Mouse (Mus musculus): ENCODE measurements around the gene a. TPM values are rescaled to one million over a fixed set of nuclear protein-coding genes. Genes with fewer than 3 reads are reported as not detected.

Gene a
- polyA plus RNA-seq, 1 experiment from 2014 or later: 17.7 TPM

DNA sequence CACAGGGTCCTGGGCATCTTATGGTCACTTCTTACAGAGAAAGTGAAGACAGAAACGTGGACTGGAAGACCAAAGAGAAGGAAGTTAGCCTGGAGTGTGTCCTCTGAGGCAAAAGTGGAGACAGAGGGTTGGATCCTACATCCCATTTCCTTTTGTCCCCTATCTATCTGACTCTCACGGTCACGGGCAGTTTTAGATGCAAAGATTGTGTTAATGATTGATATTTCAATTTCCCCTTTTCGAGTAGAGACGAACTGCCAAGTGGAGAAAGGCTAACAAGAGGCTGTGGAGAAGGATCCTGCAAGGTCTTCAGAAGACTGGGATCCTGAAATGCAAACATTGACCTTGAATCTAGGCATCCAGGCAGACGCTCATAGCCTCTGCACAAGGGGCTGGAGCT is 297.1 kb downstream of the a start:
- no peak overlapping the region for H3K4me2 ChIP-seq (ENCODE audit: low read depth, severe bottlenecking)
- no peaks in the 10 kb centered on the region for H3K4me1 ChIP-seq (ENCODE audit: control insufficient read depth, insufficient read depth, low read length)
- H3K9ac ChIP-seq (ENCODE audit: low read length): no peak overlapping the region
- no peak for DNase-seq (ENCODE audit: low spot score)
- H3K36me3 ChIP-seq (ENCODE audit: control insufficient read depth, insufficient read depth, low read length): no peaks in the 10 kb centered on the region
- H3K4me3 ChIP-seq (ENCODE audit: low read depth, low read length): no peak overlapping the region
- H3K27ac ChIP-seq (replicated peaks; ENCODE audit: low read depth, low read length): no peak overlapping the region
- no peak for ATAC-seq (ENCODE audit: insufficient number of reproducible peaks, low FRiP score, low TSS enrichment, low read depth)
- H3K9me3 ChIP-seq (ENCODE audit: control insufficient read depth, low read length): no peaks in the 10 kb centered on the region
- H3K27me3 ChIP-seq (ENCODE audit: control insufficient read depth, insufficient read depth, low read length): no peaks in the 10 kb centered on the region
- WGBS: 86% methylated on average over 6 of the region's 6 CpGs

DNA sequence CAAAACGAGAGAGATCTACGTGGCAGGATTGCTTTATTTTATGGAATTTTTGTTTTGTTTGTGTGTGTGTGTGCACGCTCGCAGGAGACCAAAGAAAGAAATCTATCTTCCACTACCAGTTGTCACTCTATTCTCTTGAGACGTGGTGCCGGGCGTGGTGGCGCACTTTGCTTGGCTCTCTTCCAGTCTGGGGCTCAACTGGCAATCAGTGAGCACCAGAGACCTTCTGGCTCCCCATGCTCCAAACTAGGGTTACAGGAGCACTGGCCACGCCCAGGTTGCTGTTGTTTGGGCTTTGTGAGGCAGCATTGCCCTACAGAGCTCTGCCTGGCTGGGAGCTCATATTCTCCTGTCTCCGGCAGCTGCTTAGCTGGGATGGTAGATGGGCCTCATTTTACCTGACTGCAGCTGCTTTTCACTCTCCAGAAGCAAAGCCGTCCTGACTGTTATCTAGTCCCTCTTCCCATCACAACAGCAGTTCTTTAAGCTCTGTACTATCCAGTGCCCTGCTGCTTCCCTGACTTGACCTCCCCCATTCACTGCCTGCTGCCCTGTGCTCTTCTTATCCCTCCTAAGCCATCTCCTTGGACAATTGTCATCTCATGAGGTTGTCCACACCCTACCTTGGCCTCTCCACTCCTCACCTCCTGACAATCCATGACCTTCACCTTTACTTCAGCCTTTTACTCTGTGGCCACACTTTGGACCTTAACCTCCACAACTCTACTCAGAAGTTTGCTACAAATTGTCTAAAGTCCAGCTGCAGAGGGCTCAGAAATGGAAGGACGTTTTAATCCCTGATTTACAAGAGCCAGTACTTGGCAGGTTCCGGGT is 299.9 kb downstream of the a start:
- ATAC-seq (ENCODE audit: insufficient number of reproducible peaks, low FRiP score, low TSS enrichment, low read depth) (no peak), DNase-seq (ENCODE audit: low spot score) (no peak)
- Histone ChIP-seq H3K9me3 (ENCODE audit: control insufficient read depth, low read length) (no peaks in the 10 kb centered on the region), H3K4me2 (ENCODE audit: low read depth, severe bottlenecking) (no peak overlapping the region), H3K27me3 (ENCODE audit: control insufficient read depth, insufficient read depth, low read length) (no peaks in the 10 kb centered on the region), H3K4me1 (ENCODE audit: control insufficient read depth, insufficient read depth, low read length) (no peaks in the 10 kb centered on the region), H3K9ac (ENCODE audit: low read length) (no peak overlapping the region), H3K4me3 (ENCODE audit: low read depth, low read length) (no peak overlapping the region), H3K36me3 (ENCODE audit: control insufficient read depth, insufficient read depth, low read length) (no peaks in the 10 kb centered on the region), H3K27ac (replicated peaks; ENCODE audit: low read depth, low read length) (no peak overlapping the region)
- WGBS: 73% methylated on average over 13 of the region's 13 CpGs

DNA sequence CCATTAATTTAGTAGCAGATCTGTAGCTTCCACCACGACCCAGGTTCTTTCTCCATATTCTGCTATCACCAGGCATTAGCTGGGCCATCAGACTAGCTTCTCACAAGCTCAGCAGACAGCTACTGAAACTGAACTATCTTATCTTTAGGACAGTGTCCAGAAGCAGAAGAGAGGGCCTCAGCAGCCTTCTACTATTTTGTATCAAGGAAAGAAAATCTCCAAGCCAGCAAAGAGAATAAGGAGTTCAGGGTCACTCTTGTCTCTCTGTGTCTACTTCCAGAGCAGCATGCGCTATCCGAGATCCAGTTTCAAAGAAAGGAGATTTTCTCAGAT is 300.5 kb downstream of the a start:
- no peaks in the 10 kb centered on the region for H3K9me3 ChIP-seq (ENCODE audit: control insufficient read depth, low read length)
- no peak overlapping the region for H3K4me2 ChIP-seq (ENCODE audit: low read depth, severe bottlenecking)
- DNase-seq (ENCODE audit: low spot score) (no peak), ATAC-seq (ENCODE audit: insufficient number of reproducible peaks, low FRiP score, low TSS enrichment, low read depth) (no peak)
- 89% methylated on average over 3 of the region's 3 CpGs for WGBS
- H3K27ac ChIP-seq (replicated peaks; ENCODE audit: low read depth, low read length): no peak overlapping the region
- H3K27me3 ChIP-seq (ENCODE audit: control insufficient read depth, insufficient read depth, low read length): no peaks in the 10 kb centered on the region
- no peak overlapping the region for H3K4me3 ChIP-seq (ENCODE audit: low read depth, low read length)
- no peak overlapping the region for H3K9ac ChIP-seq (ENCODE audit: low read length)
- no peaks in the 10 kb centered on the region for H3K36me3 ChIP-seq (ENCODE audit: control insufficient read depth, insufficient read depth, low read length)
- no peaks in the 10 kb centered on the region for H3K4me1 ChIP-seq (ENCODE audit: control insufficient read depth, insufficient read depth, low read length)

DNA sequence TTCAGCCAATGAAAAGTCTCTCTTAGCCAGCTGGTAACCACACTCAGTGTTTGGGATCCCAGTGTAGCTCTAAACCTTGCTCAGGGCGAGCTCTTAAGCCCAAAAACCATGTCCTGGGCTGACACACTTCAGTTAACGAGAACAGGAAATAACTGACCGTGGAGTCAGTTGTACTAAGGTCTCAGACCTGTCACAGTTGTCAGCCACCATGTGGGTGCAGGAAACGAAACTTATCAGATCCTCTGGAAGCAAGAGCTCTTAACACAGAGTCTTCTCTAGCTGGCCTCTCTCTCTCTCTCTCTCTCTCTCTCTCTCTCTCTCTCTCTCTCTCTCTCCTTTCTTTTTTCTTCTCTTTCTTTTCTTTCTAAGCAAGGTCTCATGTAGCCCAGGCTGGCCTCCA is 302.2 kb downstream of the a start:
- Histone ChIP-seq H3K4me2 (ENCODE audit: low read depth, severe bottlenecking) (no peak overlapping the region), H3K27ac (replicated peaks; ENCODE audit: low read depth, low read length) (no peak overlapping the region), H3K9ac (ENCODE audit: low read length) (no peak overlapping the region), H3K4me3 (ENCODE audit: low read depth, low read length) (no peak overlapping the region), H3K9me3 (ENCODE audit: control insufficient read depth, low read length) (no peaks in the 10 kb centered on the region), H3K4me1 (ENCODE audit: control insufficient read depth, insufficient read depth, low read length) (no peaks in the 10 kb centered on the region), H3K27me3 (ENCODE audit: control insufficient read depth, insufficient read depth, low read length) (no peaks in the 10 kb centered on the region), H3K36me3 (ENCODE audit: control insufficient read depth, insufficient read depth, low read length) (no peaks in the 10 kb centered on the region)
- DNase-seq (ENCODE audit: low spot score) (no peak), ATAC-seq (ENCODE audit: insufficient number of reproducible peaks, low FRiP score, low TSS enrichment, low read depth) (no peak)
- 40% methylated on average over 4 of the region's 4 CpGs for WGBS

DNA sequence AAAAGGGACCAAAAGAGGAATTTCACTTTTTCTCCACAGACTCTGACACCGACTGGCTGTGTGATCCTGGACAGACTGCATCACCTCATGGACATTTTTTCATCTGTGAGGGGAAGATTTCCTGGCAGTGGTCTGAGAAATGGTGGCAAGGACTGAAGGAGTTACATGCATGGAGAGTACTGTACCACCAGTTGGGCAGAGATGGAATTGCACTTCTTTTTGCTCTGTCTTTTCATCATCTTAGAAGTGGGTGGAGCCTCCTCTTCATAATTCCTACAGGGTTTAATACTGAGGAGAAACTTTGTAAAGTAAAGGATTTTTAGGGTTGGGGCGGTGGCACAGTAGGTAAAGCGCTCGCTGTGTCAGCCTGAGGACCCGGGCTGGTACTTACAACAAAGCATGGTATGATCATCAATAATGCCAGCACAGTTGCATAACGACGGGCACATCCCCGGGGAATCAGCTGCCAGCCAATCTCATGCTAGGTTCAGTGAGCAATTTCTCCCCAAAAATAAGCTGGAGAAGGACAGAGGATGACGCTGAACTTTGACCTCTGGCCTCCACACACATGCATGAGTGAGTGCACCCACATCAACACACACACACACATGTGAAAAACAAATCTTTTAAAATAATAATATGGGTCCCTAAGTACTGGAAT is 307.6 kb downstream of the a start:
- no peak overlapping the region for H3K4me2 ChIP-seq (ENCODE audit: low read depth, severe bottlenecking)
- H3K36me3 ChIP-seq (ENCODE audit: control insufficient read depth, insufficient read depth, low read length): no peaks in the 10 kb centered on the region
- H3K4me3 ChIP-seq (ENCODE audit: low read depth, low read length): no peak overlapping the region
- no peak for ATAC-seq (ENCODE audit: insufficient number of reproducible peaks, low FRiP score, low TSS enrichment, low read depth)
- no peak overlapping the region for H3K27ac ChIP-seq (replicated peaks; ENCODE audit: low read depth, low read length)
- WGBS: 91% methylated on average over 9 of the region's 9 CpGs
- H3K9ac ChIP-seq (ENCODE audit: low read length): no peak overlapping the region
- no peaks in the 10 kb centered on the region for H3K4me1 ChIP-seq (ENCODE audit: control insufficient read depth, insufficient read depth, low read length)
- no peaks in the 10 kb centered on the region for H3K27me3 ChIP-seq (ENCODE audit: control insufficient read depth, insufficient read depth, low read length)
- no peak for DNase-seq (ENCODE audit: low spot score)
- no peaks in the 10 kb centered on the region for H3K9me3 ChIP-seq (ENCODE audit: control insufficient read depth, low read length)

DNA sequence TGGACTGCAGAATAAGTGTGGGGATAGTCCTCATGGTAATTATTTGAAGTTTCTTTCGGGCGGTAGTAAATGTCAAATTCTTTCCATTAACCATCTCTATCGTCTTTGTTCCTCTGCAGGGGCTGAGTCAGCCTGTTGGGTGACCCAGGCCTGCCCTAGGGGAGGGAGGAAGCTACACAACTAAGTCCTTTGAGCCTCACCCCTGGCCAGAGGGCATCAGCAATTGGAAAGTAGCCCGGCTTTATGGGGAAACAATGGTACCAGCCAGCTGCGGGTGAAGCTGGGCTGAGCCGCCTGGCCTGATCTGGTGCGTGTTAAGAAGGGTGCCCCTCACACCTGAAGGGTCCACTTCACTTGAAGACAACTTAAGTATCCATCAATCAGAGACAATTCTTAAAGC is 308.2 kb downstream of the a start:
- no peaks in the 10 kb centered on the region for H3K27me3 ChIP-seq (ENCODE audit: control insufficient read depth, insufficient read depth, low read length)
- H3K4me2 ChIP-seq (ENCODE audit: low read depth, severe bottlenecking): no peak overlapping the region
- no peak for ATAC-seq (ENCODE audit: insufficient number of reproducible peaks, low FRiP score, low TSS enrichment, low read depth)
- H3K27ac ChIP-seq (replicated peaks; ENCODE audit: low read depth, low read length): no peak overlapping the region
- 78% methylated on average over 7 of the region's 7 CpGs for WGBS
- no peak overlapping the region for H3K4me3 ChIP-seq (ENCODE audit: low read depth, low read length)
- H3K36me3 ChIP-seq (ENCODE audit: control insufficient read depth, insufficient read depth, low read length): no peaks in the 10 kb centered on the region
- DNase-seq (ENCODE audit: low spot score): no peak
- H3K4me1 ChIP-seq (ENCODE audit: control insufficient read depth, insufficient read depth, low read length): no peaks in the 10 kb centered on the region
- H3K9me3 ChIP-seq (ENCODE audit: control insufficient read depth, low read length): no peaks in the 10 kb centered on the region
- no peak overlapping the region for H3K9ac ChIP-seq (ENCODE audit: low read length)

DNA sequence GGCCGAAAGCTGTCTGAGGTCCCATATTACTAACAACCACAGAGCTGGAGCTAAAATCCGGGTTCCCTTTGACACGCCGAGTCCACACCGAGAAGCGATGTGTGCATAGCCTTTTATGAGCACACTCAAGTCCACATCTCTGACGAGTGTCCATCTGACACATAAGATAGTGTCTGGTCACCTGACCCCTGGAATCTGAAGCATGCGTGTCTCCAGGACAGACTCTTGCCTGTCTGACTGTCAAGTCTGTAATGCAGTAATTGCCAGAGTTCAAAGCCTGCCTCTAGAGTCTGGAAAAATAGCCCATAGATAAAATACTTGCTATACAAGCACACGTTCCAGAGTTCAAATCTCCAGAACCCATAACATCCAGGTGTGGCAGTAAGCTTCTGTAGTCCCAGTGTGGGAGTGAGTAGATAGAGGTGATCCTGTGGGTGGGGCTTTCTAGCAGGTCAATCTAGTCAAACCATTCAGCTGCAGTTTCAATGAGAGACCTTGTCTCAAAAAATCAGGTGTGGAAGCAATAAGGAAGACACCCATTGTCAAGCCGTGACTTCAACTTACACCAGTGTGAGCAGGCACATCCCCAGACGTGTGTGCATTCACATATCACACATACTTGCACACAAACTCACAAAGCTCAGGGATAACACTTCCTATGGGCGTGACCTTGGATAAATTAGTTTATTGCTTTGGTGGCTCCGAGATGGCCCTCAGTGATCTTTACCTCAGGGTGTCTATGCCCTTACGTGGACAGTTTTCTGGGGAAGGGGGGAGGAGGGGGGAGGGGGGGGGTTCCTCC is 309.0 kb downstream of the a start:
- Histone ChIP-seq H3K9ac (ENCODE audit: low read length) (no peak overlapping the region), H3K4me1 (ENCODE audit: control insufficient read depth, insufficient read depth, low read length) (no peaks in the 10 kb centered on the region), H3K4me2 (ENCODE audit: low read depth, severe bottlenecking) (no peak overlapping the region), H3K27ac (replicated peaks; ENCODE audit: low read depth, low read length) (no peak overlapping the region), H3K4me3 (ENCODE audit: low read depth, low read length) (no peak overlapping the region), H3K27me3 (ENCODE audit: control insufficient read depth, insufficient read depth, low read length) (no peaks in the 10 kb centered on the region), H3K36me3 (ENCODE audit: control insufficient read depth, insufficient read depth, low read length) (no peaks in the 10 kb centered on the region), H3K9me3 (ENCODE audit: control insufficient read depth, low read length) (no peaks in the 10 kb centered on the region)
- no peak for DNase-seq (ENCODE audit: low spot score)
- no peak for ATAC-seq (ENCODE audit: insufficient number of reproducible peaks, low FRiP score, low TSS enrichment, low read depth)
- 76% methylated on average over 14 of the region's 14 CpGs for WGBS
